Mouse (Mus musculus): Measurements from ENCODE around the gene Vmn2r38. TPM values are rescaled to one million over a fixed set of nuclear protein-coding genes. Genes with fewer than 3 reads are reported as not detected.
"Not testable (repeated sequence)": the region's sequence is repeated elsewhere in the genome, so short reads cannot be mapped to it uniquely, and the experiment has no call there.

Gene Vmn2r38
- not detected in 2 replicates for polyA plus RNA-seq (2012; rRNA removed)

DNA sequence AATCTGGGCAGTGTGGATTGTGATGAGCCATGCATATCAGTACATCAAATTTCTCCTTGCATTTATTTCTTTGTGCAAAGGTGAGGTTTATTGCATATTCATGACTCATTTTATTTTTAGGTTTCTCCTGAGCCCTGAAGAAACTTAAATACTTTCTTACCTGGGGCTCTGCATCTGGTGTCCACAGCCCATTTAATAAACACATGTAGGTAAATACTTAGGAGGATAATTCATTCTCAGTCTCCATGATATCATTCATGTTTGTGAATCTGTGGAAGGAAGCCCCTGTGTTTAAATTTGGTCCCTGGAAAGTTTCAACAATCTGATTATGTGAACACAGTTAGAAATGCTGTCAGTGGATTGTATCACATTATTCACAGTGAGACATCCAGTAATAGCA is at the start of gene Vmn2r38:
Gene Vmn2r38 (minus strand): TSS at position 101 of the 400 bp plus-strand sequence.
- not testable (repeated sequence) for DNase-seq (ENCODE audit: low read depth)

DNA sequence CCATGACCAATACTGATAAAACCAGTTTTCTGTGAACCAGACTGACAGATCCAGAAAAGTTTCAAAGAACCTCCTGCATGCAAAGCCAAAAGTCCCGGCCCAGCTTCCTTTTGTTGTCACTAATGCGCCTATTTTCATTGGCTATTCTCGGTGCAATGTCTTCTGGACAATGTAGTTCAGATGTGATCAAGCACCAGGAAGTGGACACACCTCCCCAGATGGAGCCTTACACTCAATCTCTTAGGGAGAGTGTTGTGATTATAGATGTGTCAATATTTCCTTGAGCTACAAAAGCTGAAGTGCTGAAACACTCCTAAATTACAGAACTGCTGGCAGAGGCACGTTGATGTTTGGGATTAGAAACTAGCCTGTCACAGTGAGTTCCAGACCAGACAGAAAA is 32.3 kb downstream of the Vmn2r38 start:
- not testable (repeated sequence) for DNase-seq (ENCODE audit: low read depth)

DNA sequence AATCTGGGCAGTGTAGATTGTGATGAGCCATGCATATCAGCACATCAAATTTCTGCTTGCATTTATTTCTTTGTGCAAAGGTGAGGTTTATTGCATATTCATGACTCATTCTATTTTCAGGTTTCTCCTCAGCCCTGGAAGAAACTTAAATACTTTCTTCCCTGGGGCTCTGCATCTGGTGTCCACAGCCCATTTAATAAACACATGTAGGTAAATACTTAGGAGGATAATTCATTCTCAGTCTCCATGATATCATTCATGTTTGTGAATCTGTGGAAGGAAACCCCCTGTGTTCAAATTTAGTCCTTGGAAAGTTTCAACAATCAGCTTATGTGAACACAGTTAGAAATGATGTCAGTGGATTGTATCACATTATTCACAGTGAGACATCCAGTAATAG is 67.0 kb downstream of the Vmn2r38 start, which contains the start of gene Vmn2r39:
Gene Vmn2r39 (minus strand): TSS at position 101 of the 400 bp plus-strand sequence.
- not testable (repeated sequence) for DNase-seq (ENCODE audit: low read depth)

Other genes starting within 250 kb of the Vmn2r38 start
- gene Vmn2r40, start 166.4 kb downstream of the Vmn2r38 start, polyA plus RNA-seq (2012; rRNA removed): not detected in 2 replicates
- gene Vmn2r39, start 67.1 kb downstream of the Vmn2r38 start, polyA plus RNA-seq (2012; rRNA removed): not detected in 2 replicates
- gene Vmn2r37, start 125.8 kb upstream of the Vmn2r38 start, polyA plus RNA-seq (2012; rRNA removed): not detected in 2 replicates